Mouse (Mus musculus): ENCODE results near the gene Nuf2. TPM values are rescaled to one million over a fixed set of nuclear protein-coding genes. Genes with fewer than 3 reads are reported as not detected.
"Not testable (repeated sequence)": the region's sequence is repeated elsewhere in the genome, so short reads cannot be mapped to it uniquely, and the experiment has no call there.

Nuf2 gene
- total RNA-seq (2021), result 1 to 10 TPM in 1 of 2 experiments, under 1 TPM in 1; 0.59 to 1.2 TPM
- long read RNA-seq, experiment 1, partial matches to known transcripts, result 1 of 2 reads
- long read RNA-seq, experiment 1, other reads (novel, unspliced or antisense), result 1 of 2 reads
- long read RNA-seq, experiment 2, result 0 reads

GRCm38 (mm10) chr1:169530876-169531701 is at the start of gene Nuf2:
Nuf2 (minus strand) TSS chr1:169531464.
- DNase-seq (ENCODE audit: low spot score in 2 of 2), result peak; percentile 99

GRCm38 (mm10) chr1:169579572-169579971 is 48.3 kb upstream of the Nuf2 start:
- DNase-seq (ENCODE audit: low spot score in 2 of 2), result no peak

- DNase-seq (ENCODE audit: low spot score in 2 of 2), result no peak
These were observed 42.9 kb upstream of the Nuf2 start for GRCm38 (mm10) chr1:169574136-169574535.

GRCm38 (mm10) chr1:169555621-169556020 is 24.4 kb upstream of the Nuf2 start:
- no peak for DNase-seq (ENCODE audit: low spot score in 2 of 2)

GRCm38 (mm10) chr1:169555019-169555418 is 23.8 kb upstream of the Nuf2 start:
- no peak for DNase-seq (ENCODE audit: low spot score in 2 of 2)

- DNase-seq (ENCODE audit: low spot score in 2 of 2), result no peak
These were observed 22.2 kb upstream of the Nuf2 start for GRCm38 (mm10) chr1:169553446-169553845.

- no peak for DNase-seq (ENCODE audit: low spot score in 2 of 2)
These were observed 9.2 kb upstream of the Nuf2 start for GRCm38 (mm10) chr1:169540415-169540814.

GRCm38 (mm10) chr1:169531702-169532535 is 655 bp upstream of the Nuf2 start:
- peak; percentile 82 to 86 for DNase-seq (ENCODE audit: low spot score in 2 of 2)

- no peak for DNase-seq (ENCODE audit: low spot score in 2 of 2)
These were observed 1.2 kb downstream of the Nuf2 start for GRCm38 (mm10) chr1:169529996-169530518.

GRCm38 (mm10) chr1:169526006-169526680 is 5.1 kb downstream of the Nuf2 start:
- DNase-seq (ENCODE audit: low spot score in 2 of 2), result no peak

- DNase-seq (ENCODE audit: low spot score in 2 of 2), result peak; percentile 12 to 25
These were observed 11.9 kb downstream of the Nuf2 start for GRCm38 (mm10) chr1:169519337-169519736.

- DNase-seq (ENCODE audit: low spot score in 2 of 2), result not testable (repeated sequence)
These were observed 13.3 kb downstream of the Nuf2 start for GRCm38 (mm10) chr1:169517899-169518517.

GRCm38 (mm10) chr1:169517376-169517892 is 13.8 kb downstream of the Nuf2 start:
- no peak for DNase-seq (ENCODE audit: low spot score in 2 of 2)

- DNase-seq (ENCODE audit: low spot score in 2 of 2), result no peak
These were observed 24.9 kb downstream of the Nuf2 start for GRCm38 (mm10) chr1:169506354-169506753.

- no peak for DNase-seq (ENCODE audit: low spot score in 2 of 2)
These were observed 28.4 kb downstream of the Nuf2 start for GRCm38 (mm10) chr1:169502876-169503275.

- peak; percentile 72 to 73 for DNase-seq (ENCODE audit: low spot score in 2 of 2)
These were observed 35.6 kb downstream of the Nuf2 start for GRCm38 (mm10) chr1:169495621-169496020.

- no peak for DNase-seq (ENCODE audit: low spot score in 2 of 2)
These were observed 39.7 kb downstream of the Nuf2 start for GRCm38 (mm10) chr1:169491561-169491960.

GRCm38 (mm10) chr1:169485408-169485885 is 45.8 kb downstream of the Nuf2 start:
- DNase-seq (ENCODE audit: low spot score in 2 of 2), result peak; percentile 8 to 17

GRCm38 (mm10) chr1:169484565-169484964 is 46.7 kb downstream of the Nuf2 start:
- DNase-seq (ENCODE audit: low spot score in 2 of 2), result no peak
